Mouse (Mus musculus): ENCODE data around the gene Clec4a3. TPM values are rescaled to one million over a fixed set of nuclear protein-coding genes. Genes with fewer than 3 reads are reported as not detected.
"Not testable (repeated sequence)": the region's sequence is repeated elsewhere in the genome, so short reads cannot be mapped to it uniquely, and the experiment has no call there.

Clec4a3 gene
- 25.0 and 26.8 TPM in 2 replicates for total RNA-seq (2015; ENCODE audit: low replicate concordance)
- total RNA-seq (2017; ENCODE audit: low replicate concordance), result 15.6 and 18.1 TPM in 2 replicates

DNA sequence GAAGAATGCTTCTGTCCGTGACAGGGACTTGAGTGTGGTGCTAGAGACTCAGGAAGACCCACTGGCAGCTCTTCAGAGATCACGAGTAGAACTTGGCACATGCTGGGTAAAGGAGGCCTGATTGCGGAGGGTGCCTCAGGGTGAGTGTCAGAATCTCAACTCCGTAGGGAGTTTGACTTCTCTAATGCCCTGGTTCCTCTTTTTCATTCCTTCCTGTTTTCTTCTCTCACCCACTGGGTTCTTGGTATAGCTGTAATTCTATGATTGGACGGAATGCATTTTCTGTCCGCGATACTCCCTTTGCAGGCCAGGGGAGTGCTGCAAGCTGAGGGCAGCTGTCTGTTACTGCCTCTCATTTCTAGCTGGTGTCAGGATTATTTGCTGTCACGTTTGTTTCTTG, at the start of gene Clec4a3:
Gene Clec4a3 (plus strand): TSS at position 115 of the 400 bp plus-strand sequence.
- ATAC-seq (replicated peaks; ENCODE audit: low FRiP score, poor library complexity, severe bottlenecking), result no peak

DNA sequence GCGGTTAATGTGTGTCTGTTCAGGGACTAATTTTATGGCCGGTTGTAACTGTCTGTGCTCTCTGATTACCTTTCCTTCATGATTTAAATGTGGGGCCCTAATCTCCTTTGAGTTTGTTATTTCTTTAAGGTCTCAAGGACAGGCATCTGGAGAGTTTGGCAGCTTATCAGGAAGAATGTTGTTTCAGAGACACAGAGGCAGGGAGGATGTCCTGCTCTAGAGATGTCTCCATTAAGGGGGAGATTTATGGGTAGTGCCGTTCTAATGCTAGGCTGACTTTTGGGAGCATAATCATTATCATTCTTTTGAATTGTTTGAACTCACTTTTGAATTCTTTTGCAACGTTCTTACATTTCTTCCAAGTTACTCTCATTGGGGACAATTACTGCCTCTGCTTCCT, 32.4 kb upstream of the Clec4a3 start:
- ATAC-seq (replicated peaks; ENCODE audit: low FRiP score, poor library complexity, severe bottlenecking), result no peak

DNA sequence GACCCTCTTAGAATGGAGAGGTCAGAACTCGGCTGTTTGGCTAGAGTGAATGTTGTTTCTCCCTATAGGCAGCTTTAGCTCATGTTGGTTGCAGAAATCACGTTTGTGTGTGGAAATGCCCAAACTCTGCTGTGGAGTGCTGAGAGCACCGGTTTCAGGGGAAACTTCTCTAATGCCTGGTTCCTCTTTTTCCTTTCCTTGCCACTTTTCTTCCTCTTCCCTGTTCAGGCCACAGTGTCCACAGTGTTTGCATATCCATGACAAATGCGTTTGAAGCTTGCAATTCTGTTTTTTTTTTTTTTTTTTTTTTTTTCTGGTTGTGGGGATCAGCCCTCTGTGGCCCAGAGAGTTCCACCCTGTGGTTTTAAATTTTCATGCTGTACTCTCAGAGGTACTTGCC, 30.9 kb upstream of the Clec4a3 start, which contains the start of gene Clec4a1:
Gene Clec4a1 (plus strand): TSS at position 398 of the 400 bp plus-strand sequence.
- ATAC-seq (replicated peaks; ENCODE audit: low FRiP score, poor library complexity, severe bottlenecking), result no peak

DNA sequence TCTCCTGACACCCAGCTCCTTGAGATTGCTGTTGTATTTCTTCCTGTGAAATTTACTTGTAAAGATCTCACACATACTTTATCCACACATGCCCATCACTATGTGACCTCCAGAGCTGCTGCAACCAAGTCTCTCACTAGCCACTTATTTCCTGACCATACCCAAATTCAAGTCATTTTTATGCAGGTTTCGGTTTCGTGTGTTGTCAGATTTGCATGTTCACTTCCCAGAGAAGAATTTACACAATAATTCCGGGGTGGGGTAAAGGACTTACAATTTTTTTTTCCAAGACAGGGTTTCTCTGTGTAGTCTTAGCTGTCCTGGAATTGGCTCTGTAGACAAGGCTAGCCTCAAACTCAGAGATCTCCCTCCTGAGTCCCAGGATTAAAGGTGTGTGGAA, 17.5 kb upstream of the Clec4a3 start:
- no peak for ATAC-seq (replicated peaks; ENCODE audit: low FRiP score, poor library complexity, severe bottlenecking)

DNA sequence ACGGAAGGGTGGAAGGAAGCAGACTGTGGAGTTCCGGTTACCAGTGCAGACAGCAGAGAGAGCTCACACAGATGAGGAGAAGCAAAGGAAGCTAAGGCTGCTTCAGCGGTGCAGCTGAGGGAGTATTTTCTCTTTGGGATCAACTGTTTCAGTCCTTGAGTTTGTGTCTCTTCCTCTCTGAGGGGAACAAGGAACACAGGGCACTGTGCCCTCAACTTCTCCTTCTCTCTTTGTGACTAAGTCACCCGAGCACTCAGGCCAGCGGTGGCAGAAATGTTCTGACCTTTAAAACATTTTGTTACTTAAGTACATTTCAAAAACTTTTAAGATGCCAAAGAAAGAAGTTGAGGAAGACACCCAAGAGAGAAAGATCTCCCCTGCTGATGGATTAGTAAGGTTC, 12.7 kb upstream of the Clec4a3 start:
- ATAC-seq (replicated peaks; ENCODE audit: low FRiP score, poor library complexity, severe bottlenecking), result no peak

DNA sequence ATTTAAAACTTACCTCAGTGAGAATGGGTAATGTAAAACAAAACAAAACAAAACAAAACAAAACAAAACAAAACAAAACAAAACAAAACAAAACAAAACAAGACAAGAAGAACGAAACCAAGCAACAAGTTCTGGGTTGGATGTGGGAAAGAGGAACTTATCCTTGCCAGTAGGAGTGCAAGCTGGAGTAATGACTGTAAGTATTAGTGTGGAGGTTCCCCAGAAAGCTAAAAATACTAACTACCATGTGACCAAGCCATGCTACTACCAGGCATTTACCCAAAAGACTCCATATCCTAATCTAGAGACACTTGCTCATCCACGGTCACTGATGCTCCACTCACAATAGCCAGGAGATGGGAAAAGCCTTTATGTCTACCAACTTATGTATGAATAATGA, 5.6 kb upstream of the Clec4a3 start:
- ATAC-seq (replicated peaks; ENCODE audit: low FRiP score, poor library complexity, severe bottlenecking), result no peak

DNA sequence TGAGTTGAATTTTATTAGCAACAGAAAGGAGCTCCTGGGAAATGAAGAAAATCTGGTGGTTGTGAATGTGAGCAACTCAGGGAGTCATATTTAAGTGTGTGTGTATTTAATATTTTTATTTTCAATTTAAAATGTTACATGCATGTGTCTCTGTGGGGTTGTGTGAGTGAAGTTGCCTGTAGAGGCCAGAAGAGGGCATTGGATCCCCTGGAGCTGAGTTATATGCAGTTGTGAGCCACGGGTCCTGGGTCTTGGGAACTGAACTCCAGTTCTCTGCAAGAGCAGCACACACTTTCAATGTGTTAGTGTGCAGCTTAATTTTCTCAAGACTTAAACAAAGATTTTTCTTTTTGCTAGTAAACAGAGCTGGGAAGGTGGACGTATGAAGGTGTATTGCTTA, 12.2 kb downstream of the Clec4a3 start:
- no peak for ATAC-seq (replicated peaks; ENCODE audit: low FRiP score, poor library complexity, severe bottlenecking)

DNA sequence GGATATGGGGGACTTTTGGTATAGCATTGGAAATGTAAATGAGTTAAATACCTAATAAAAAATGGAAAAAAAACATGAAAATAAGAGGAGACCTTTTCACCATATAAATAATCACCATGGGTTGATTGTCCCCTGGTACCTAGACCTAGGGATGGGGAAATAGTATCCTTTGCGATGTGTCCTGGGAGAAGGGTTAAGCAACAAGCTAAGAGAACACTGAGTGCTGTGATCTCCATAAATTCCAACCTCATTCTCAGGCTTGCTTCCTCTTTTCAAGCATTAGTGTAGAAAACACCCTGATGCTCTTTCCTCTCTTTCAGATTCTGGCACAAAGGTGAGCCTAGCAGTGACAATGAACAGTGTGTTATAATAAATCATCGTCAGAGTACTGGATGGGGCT, 16.7 kb downstream of the Clec4a3 start:
- ATAC-seq (replicated peaks; ENCODE audit: low FRiP score, poor library complexity, severe bottlenecking), result no peak

DNA sequence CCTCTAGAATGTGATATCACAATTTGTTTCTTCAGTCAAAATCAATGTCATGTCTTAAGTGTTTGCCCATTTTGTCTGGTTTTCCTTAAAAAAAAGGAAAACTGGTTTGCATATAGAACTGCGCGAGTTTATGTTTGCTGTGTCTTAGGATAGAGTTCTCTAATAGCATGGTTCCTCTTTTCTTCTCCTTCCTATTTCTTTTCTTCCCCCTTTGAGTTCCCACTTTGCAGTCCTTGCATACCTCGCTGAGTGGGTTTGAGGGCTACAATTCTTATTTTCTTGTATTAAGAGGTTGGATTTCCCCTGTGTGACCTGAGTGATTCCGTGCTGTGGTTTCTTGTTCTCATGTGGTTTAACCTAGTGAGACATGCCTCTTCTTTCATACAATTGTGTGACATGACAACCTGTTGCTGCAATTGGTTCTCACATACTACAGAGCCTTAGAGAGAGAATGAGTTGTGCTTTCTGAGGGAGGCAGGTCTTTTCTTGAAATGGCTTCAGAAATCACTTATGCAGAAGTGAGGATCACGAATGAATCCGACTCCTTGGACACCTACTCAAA, 37.6 kb downstream of the Clec4a3 start, which contains the start of gene Clec4a4:
Gene Clec4a4 (plus strand): TSS at position 492 of the 562 bp plus-strand sequence.
- ATAC-seq (replicated peaks; ENCODE audit: low FRiP score, poor library complexity, severe bottlenecking), result no peak

DNA sequence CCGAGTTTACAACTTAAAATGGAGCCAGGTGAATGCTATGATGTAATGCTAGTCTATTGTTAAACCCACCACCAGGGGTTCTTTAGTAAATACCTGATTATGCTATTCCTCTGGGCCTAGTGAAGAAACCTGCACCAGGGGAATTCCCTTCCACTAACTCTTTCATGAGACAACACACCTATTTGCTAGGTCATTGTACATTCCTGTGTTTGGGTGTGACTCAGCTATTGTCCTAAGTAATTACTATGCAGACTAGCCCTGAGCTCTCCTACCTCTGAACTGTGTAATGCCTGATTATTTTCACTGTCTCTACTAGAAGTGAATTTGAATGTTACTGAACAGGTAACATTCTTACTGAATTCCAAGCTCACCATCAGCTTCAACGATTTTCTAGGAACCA, 52.4 kb downstream of the Clec4a3 start:
- ATAC-seq (replicated peaks; ENCODE audit: low FRiP score, poor library complexity, severe bottlenecking), result not testable (repeated sequence)

DNA sequence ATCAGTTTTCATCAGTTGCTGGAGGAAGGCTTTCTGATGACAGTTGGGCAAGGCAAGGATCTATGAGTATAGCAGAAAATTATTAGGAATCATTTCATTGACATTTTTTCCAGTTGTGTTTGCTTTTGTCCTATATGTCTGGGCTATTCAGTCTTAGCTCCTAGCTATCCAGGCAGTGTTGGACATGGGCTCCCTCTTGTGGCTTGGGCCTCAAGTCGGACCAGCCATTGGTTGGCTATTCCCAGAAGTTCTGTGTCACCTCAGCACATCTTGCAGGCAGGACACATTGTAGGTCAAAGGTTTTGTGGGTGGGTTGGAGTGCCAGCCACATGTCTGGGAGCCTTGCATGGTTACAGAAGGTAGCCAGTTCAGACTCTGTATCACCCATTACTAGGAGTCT, 53.3 kb downstream of the Clec4a3 start:
- no peak for ATAC-seq (replicated peaks; ENCODE audit: low FRiP score, poor library complexity, severe bottlenecking)

Other genes with a start within 250 kb of the Clec4a3 start
- not detected in 2 replicates for gene Nanog, start 245.0 kb upstream of the Clec4a3 start, total RNA-seq (2015; ENCODE audit: low replicate concordance)
- gene Nanog, start 245.0 kb upstream of the Clec4a3 start, total RNA-seq (2017; ENCODE audit: low replicate concordance), result not detected in 2 replicates
- 7.5 and 15.7 TPM in 2 replicates for gene Slc2a3, start 150.9 kb upstream of the Clec4a3 start, total RNA-seq (2015; ENCODE audit: low replicate concordance)
- gene Slc2a3, start 150.9 kb upstream of the Clec4a3 start, total RNA-seq (2017; ENCODE audit: low replicate concordance), result 19.1 and 19.4 TPM in 2 replicates
- gene Foxj2, start 132.6 kb upstream of the Clec4a3 start, total RNA-seq (2015; ENCODE audit: low replicate concordance), result 1.3 and 11.5 TPM in 2 replicates
- gene Foxj2, start 132.6 kb upstream of the Clec4a3 start, total RNA-seq (2017; ENCODE audit: low replicate concordance), result 0.70 and 4.4 TPM in 2 replicates
- 0.21 TPM in 1 of 2 replicates, not detected in the other for gene C3ar1, start 96.4 kb upstream of the Clec4a3 start, total RNA-seq (2015; ENCODE audit: low replicate concordance)
- gene C3ar1, start 96.4 kb upstream of the Clec4a3 start, total RNA-seq (2017; ENCODE audit: low replicate concordance), result 0.42 and 0.43 TPM in 2 replicates
- 6.9 and 15.0 TPM in 2 replicates for gene Necap1, start 78.0 kb upstream of the Clec4a3 start, total RNA-seq (2015; ENCODE audit: low replicate concordance)
- 6.3 and 16.8 TPM in 2 replicates for gene Necap1, start 78.0 kb upstream of the Clec4a3 start, total RNA-seq (2017; ENCODE audit: low replicate concordance)
- gene Clec4a1, start 30.7 kb upstream of the Clec4a3 start, total RNA-seq (2015; ENCODE audit: low replicate concordance), result 35.1 and 68.6 TPM in 2 replicates
- gene Clec4a1, start 30.7 kb upstream of the Clec4a3 start, total RNA-seq (2017; ENCODE audit: low replicate concordance), result 7.2 and 10.0 TPM in 2 replicates
- not detected in 2 replicates for gene Clec4a4, start 37.9 kb downstream of the Clec4a3 start, total RNA-seq (2015; ENCODE audit: low replicate concordance)
- not detected in 2 replicates for gene Clec4a4, start 37.9 kb downstream of the Clec4a3 start, total RNA-seq (2017; ENCODE audit: low replicate concordance)
- gene Clec4b1, start 97.4 kb downstream of the Clec4a3 start, total RNA-seq (2015; ENCODE audit: low replicate concordance), result 4.8 TPM in 1 of 2 replicates, not detected in the other
- gene Clec4b1, start 97.4 kb downstream of the Clec4a3 start, total RNA-seq (2017; ENCODE audit: low replicate concordance), result 3.5 and 11.5 TPM in 2 replicates
- 50.2 and 99.0 TPM in 2 replicates for gene Clec4a2, start 153.9 kb downstream of the Clec4a3 start, total RNA-seq (2015; ENCODE audit: low replicate concordance)
- 21.6 and 51.3 TPM in 2 replicates for gene Clec4a2, start 153.9 kb downstream of the Clec4a3 start, total RNA-seq (2017; ENCODE audit: low replicate concordance)
- gene Clec4b2, start 220.4 kb downstream of the Clec4a3 start, total RNA-seq (2015; ENCODE audit: low replicate concordance), result 6.9 TPM in 1 of 2 replicates, not detected in the other
- gene Clec4b2, start 220.4 kb downstream of the Clec4a3 start, total RNA-seq (2017; ENCODE audit: low replicate concordance), result 5.3 and 6.8 TPM in 2 replicates